Mouse (Mus musculus) E14TG2a.4 (cell line): Measurements from ENCODE around the gene Hrct1.

Experiments
- CTCF ChIP-seq: conservative IDR thresholded peaks from 2 replicates; pipeline ENCODE4 v1.5.1; 2014; ENCODE audit warnings: low read length
- NANOG ChIP-seq: IDR thresholded peaks from 2 replicates; pipeline ENCODE4 v1.6.1; 2014; ENCODE audit warnings: borderline replicate concordance, low read length, mixed read lengths
- POU5F1 ChIP-seq: IDR thresholded peaks from 2 replicates; pipeline ENCODE4 v1.6.1; 2014; ENCODE audit warnings: low read length, borderline replicate concordance

DNA sequence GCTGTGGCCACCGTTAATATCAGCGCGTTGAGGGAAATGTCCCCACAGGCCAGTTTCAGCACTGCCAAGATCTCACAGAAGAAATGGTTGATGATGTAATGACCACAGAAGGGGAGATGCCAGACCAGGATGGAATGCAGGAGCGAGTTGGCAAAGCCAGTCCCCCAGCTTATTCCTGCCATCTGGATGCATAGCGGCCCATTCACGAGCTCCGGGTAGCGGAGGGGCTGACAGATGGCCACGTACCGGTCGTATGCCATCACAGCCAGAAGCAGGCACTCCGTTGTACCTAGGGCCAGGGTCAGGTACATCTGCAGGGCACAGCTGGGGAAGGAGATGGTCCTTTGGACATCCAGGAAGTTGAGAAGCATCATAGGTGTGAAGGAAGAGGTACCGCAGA is 30.4 kb upstream of the Hrct1 start:
- no peak for TF ChIP-seq CTCF
- no peak for TF ChIP-seq NANOG
- no peak for TF ChIP-seq POU5F1
